ENCODE assay signal across 9 mouse cellular contexts in the genomic region with DNA sequence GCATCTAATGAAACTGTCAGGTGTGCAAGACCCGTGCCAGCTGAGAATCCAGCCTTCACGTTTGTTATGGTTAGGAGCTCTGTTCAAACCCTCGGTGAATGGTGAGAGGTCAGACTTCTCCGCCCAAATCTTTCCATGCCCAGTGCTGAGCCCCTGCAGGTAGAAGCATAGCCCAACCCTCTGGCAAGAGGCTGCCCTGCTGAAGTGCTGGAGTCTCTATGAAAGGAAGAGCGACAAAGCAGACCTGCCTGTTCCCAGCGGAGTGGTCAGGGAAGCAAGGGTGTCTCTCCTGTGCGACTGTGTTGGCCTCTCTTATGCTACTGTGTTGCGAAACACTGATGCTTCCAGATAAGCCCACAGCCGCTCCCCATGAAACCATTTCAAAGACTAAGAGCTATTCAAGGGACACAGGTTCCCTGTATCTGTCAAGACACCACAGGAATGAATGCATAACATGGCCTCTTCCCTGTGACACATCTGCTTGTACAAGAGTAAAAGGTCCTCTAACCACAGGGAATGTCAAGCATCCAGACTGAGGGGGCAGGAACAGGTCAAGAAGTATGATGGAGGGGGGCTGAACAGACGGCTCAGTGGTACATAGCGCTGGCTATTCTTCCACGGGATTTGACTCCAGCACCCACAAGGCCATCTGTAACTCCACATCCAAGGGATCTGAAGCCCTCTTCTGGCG. TPM values are rescaled to one million over a fixed set of nuclear protein-coding genes. Genes with fewer than 3 reads are reported as not detected.
DNase-seq lines count a peak whose midpoint lies in the region; ATAC-seq and TF ChIP-seq lines count a peak whose summit lies in the region.
"Had no signal": no experiment of that assay in that cellular context is flagged by ENCODE, and none has a peak within 500 bp of the region (broad histone marks: within the 10 kb centered on the region; RNA-seq: fewer than 3 reads in every experiment).

No protein-coding gene starts in this region.

- H3K9ac ChIP-seq in kidney, embryonic 16.5 days (replicated peaks; ENCODE audit: low read length) = no peak overlapping the region
- no peak overlapping the region for H3K9ac ChIP-seq in ES-Bruce4 (ENCODE audit: low read depth, poor library complexity, severe bottlenecking)
- H3K9ac ChIP-seq in liver, embryonic 16.5 days (ENCODE audit: low read depth, low read length) = no peak overlapping the region

- ATAC-seq in kidney, embryonic 16.5 days (ENCODE audit: low FRiP score, low TSS enrichment) = peak; percentile 9; the same call in 1 of the 2 replicates
- ATAC-seq in liver, embryonic 16.5 days (ENCODE audit: low read depth) = no peak
- ATAC-seq in megakaryocyte progenitor cell, adult 5-6 weeks (replicated peaks; ENCODE audit: poor library complexity) = no peak

- WGBS in kidney, embryonic 16.5 days = 32% methylated on average over 13 of the region's 13 CpGs
- 21% methylated on average over 13 of the region's 13 CpGs for WGBS in liver, embryonic 16.5 days (ENCODE audit: insufficient replicate concordance)

- no peaks in the 10 kb centered on the region for H3K9me3 ChIP-seq in kidney, embryonic 16.5 days (ENCODE audit: low read length)
- H3K9me3 ChIP-seq in ES-Bruce4 (replicated peaks; ENCODE audit: control insufficient read depth, insufficient read depth, low read length, poor library complexity, severe bottlenecking) = no peaks in the 10 kb centered on the region
- no peaks in the 10 kb centered on the region for H3K9me3 ChIP-seq in liver, embryonic 16.5 days (replicated peaks; ENCODE audit: control insufficient read depth, low read length)

- peaks cover 15% of the 10 kb centered on the region for H3K4me1 ChIP-seq in kidney, embryonic 16.5 days (ENCODE audit: insufficient read depth, low read length)
- H3K4me1 ChIP-seq in ES-Bruce4 (ENCODE audit: control insufficient read depth, insufficient read depth, low read length) = no peaks in the 10 kb centered on the region
- no peaks in the 10 kb centered on the region for H3K4me1 ChIP-seq in liver, embryonic 16.5 days (ENCODE audit: control insufficient read depth, low read depth, low read length)

- H3K4me3 ChIP-seq in kidney, embryonic 16.5 days (ENCODE audit: low read length) = no peak overlapping the region
- 0 out of 2 replicates have a peak overlapping the region, but pooled peaks have one; percentile 11 for H3K4me3 ChIP-seq in ES-Bruce4 (ENCODE audit: low read depth, low read length)
- no peak overlapping the region for H3K4me3 ChIP-seq in liver, embryonic 16.5 days (ENCODE audit: low read depth, low read length)

- H3K36me3 ChIP-seq in kidney, embryonic 16.5 days (ENCODE audit: insufficient read depth, low read length) = no peaks in the 10 kb centered on the region
- H3K36me3 ChIP-seq in ES-Bruce4 (ENCODE audit: control insufficient read depth, insufficient read depth, low read length, poor library complexity, severe bottlenecking) = no peaks in the 10 kb centered on the region
- H3K36me3 ChIP-seq in liver, embryonic 16.5 days (ENCODE audit: control insufficient read depth, insufficient read depth) = no peaks in the 10 kb centered on the region

- DNase-seq in kidney, adult 8-10 months = no peak
- peak; percentile 64 for DNase-seq in 416B (ENCODE audit: low read depth)
- no peak for DNase-seq in adrenal gland, adult 8-10 months
- no peak for DNase-seq in urinary bladder, postnatal 25 days (ENCODE audit: low spot score)
- DNase-seq: cerebellum, adult 11 months had no signal

- no peak for TF ChIP-seq EP300 in ES-Bruce4 (IDR thresholded peaks at IDR 0.05; ENCODE audit: insufficient read depth, low read depth, low read length)

- TF ChIP-seq POLR2A in ES-Bruce4 (IDR thresholded peaks at IDR 0.05; ENCODE audit: insufficient read depth, low read length) = no peak

- no peak overlapping the region for H3K27ac ChIP-seq in kidney, embryonic 16.5 days (ENCODE audit: low read length)
- no peak overlapping the region for H3K27ac ChIP-seq in ES-Bruce4 (ENCODE audit: insufficient read depth, low read length)
- H3K27ac ChIP-seq in liver, embryonic 16.5 days (ENCODE audit: low read length) = no peak overlapping the region

- TF ChIP-seq CTCF in ES-Bruce4 (IDR thresholded peaks at IDR 0.05; ENCODE audit: low read depth, low read length) = no peak

- peaks cover 26% of the 10 kb centered on the region for H3K27me3 ChIP-seq in kidney, embryonic 16.5 days (ENCODE audit: insufficient read depth, low read length)
- H3K27me3 ChIP-seq in ES-Bruce4 (ENCODE audit: control insufficient read depth, insufficient read depth, low read length, poor library complexity, severe bottlenecking) = no peaks in the 10 kb centered on the region; the same call in 1 of the 2 replicates
- peaks cover 35% of the 10 kb centered on the region for H3K27me3 ChIP-seq in liver, embryonic 16.5 days (ENCODE audit: control insufficient read depth, insufficient read depth, low read depth, low read length)

- peak overlapping the region; percentile 59; the same call in 1 of the 2 replicates for H3K4me2 ChIP-seq in kidney, embryonic 16.5 days (replicated peaks; ENCODE audit: low read depth, low read length)
- peak overlapping the region; percentile 22; the same call in 1 of the 2 replicates for H3K4me2 ChIP-seq in liver, embryonic 16.5 days (ENCODE audit: low read depth, low read length)

RNA-seq across cellular contexts. Expression of a gene that starts 44.8 kb away (rescaled TPM):
- polyA plus RNA-seq in kidney, embryonic 16.5 days (2015; fragmentation: Nextera tagmentation; extraction: Ambion mirVana) = 124 and 131 TPM in 2 replicates
- polyA plus RNA-seq in ES-Bruce4 (2011; ENCODE audit: insufficient read depth, insufficient read length, low read depth, missing spikeins) = 197 and 208 TPM in 2 replicates
- polyA plus RNA-seq in liver, embryonic 16.5 days (2015; fragmentation: Nextera tagmentation; extraction: Ambion mirVana) = 71.2 and 77.1 TPM in 2 replicates
- 111 and 121 TPM in 2 replicates for total RNA-seq in megakaryocyte progenitor cell, adult 5-6 weeks (2015)
- 197 and 244 TPM in 2 replicates for total RNA-seq in megakaryocyte progenitor cell, adult 5-6 weeks (2017)
- total RNA-seq in adrenal gland, adult 8-10 months (2022) = 10 to 100 TPM; 82.8 to 94.0 (median 84.4) TPM

RNA-seq across cellular contexts. Expression of a gene that starts 45.7 kb away (rescaled TPM):
- 5.0 and 5.1 TPM in 2 replicates for polyA plus RNA-seq in kidney, embryonic 16.5 days (2015; fragmentation: Nextera tagmentation; extraction: Ambion mirVana)
- polyA plus RNA-seq in ES-Bruce4 (2011; ENCODE audit: insufficient read depth, insufficient read length, low read depth, missing spikeins) = 34.8 and 35.8 TPM in 2 replicates
- 1.5 and 2.0 TPM in 2 replicates for polyA plus RNA-seq in liver, embryonic 16.5 days (2015; fragmentation: Nextera tagmentation; extraction: Ambion mirVana)
- total RNA-seq in megakaryocyte progenitor cell, adult 5-6 weeks (2015) = 10.8 and 11.2 TPM in 2 replicates
- total RNA-seq in megakaryocyte progenitor cell, adult 5-6 weeks (2017) = 10.5 and 10.6 TPM in 2 replicates
- 10 to 100 TPM; 22.6 to 24.5 (median 23.7) TPM for total RNA-seq in adrenal gland, adult 8-10 months (2022)
